Mouse (Mus musculus) adrenal gland, adult 10 weeks (tissue): ENCODE measurements around the gene Stk38l. TPM values are rescaled to one million over a fixed set of nuclear protein-coding genes. Genes with fewer than 3 reads are reported as not detected.

Source experiments
- polyA plus RNA-seq: library from polyadenylated mRNA; stranded (reverse); fragments of 350-450 nt; fragmentation: Illumina TruSeq; extraction: RNeasy Lipid Tissue Mini Kit (QIAGEN cat#74804); gene quantifications from one replicate; pipeline ENCODE4 v1.2.3, GENCODE M21; 2014; ENCODE audit warnings: low read depth, low replicate concordance

Gene Stk38l
- polyA plus RNA-seq: 29.2 TPM

DNA sequence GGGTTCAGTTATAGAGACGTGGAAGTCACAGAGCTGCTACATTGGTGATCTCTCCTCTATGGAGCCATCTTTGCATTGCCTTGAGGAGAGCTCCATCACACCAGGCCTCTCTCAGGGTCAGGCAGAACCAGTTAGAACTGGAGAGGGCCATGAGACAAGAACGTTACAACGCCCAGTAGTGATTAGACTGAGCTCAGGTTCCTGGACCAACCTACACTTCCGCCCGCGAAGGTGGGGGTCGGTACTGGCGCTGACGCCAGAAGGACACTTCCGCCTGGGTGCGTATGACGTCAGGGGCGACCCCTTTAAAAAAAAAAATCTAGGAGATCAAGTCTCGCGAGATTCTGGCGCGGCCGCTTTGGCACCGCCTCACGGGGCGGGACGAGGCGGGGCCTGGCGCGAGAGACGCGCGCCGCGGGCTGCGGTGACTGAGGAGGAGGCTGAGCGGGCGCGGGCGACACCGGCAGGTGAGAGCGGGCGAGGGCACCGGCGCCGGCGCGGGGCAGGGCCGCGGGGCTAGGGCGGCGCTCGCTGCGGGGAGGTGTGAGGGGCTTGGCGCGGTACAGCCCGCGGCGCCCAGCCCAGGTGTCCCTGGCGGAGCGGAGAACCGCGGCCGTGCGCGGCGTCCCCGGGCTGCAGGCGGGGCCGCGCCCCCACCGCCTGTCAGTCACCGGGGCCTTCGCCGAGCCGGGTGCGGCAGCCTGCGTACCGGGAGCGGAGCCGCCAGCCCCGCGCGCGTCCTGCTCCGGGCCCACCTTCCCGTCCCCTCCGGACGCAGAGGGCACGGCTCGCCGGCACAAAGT is at the start of gene Stk38l:
Gene Stk38l (plus strand): TSS at position 415 of the 803 bp plus-strand sequence.

DNA sequence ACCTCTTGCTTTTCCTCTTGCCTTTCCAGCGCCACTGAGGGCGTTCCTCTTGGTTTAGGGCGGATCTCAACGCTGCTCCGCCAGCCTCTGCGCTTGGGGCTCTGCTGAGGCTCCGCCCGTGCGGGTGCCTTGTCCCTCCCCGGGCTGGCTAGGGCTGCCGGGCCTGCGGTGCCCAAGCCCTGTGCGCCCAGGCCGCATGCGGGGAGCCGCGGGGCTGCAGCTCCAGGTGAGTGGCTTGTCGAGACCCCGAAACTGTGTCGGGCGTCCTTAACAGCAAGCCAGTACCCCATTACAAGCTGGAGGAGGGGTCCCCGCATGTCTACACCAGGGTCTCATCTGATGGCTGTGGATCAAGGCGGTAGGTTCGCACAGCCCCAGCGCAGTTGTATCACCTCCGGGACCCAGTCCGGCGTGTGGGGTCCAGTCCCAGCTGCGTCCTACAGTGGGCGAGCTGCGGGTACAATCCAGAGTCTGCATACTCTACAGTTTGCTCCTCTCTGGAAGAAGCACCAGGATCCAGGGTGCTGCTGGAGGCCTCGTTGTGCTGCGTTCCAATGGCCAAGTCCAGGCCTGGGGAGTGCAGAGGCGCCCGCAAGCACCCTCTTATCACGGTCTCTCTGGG is 71.2 kb downstream of the Stk38l start, which contains the start of gene Arntl2:
Gene Arntl2 (plus strand): TSS at position 132 of the 622 bp plus-strand sequence.

Other genes with a start within 250 kb of the Stk38l start
- 15.2 TPM for gene Itpr2, start 222.8 kb upstream of the Stk38l start, polyA plus RNA-seq
- gene Fgfr1op2, start 147.8 kb upstream of the Stk38l start, polyA plus RNA-seq: 265 TPM
- gene Ints13, start 147.2 kb upstream of the Stk38l start, polyA plus RNA-seq: 98.4 TPM
- gene Med21, start 82.4 kb upstream of the Stk38l start, polyA plus RNA-seq: 330 TPM
- gene Tm7sf3, start 82.2 kb upstream of the Stk38l start, polyA plus RNA-seq: 58.6 TPM
- gene Arntl2, start 71.1 kb downstream of the Stk38l start, polyA plus RNA-seq: 5.7 TPM
- gene Smco2, start 125.1 kb downstream of the Stk38l start, polyA plus RNA-seq: not detected
- gene Ppfibp1, start 163.5 kb downstream of the Stk38l start, polyA plus RNA-seq: 87.5 TPM
- gene 1700034J05Rik, start 229.4 kb downstream of the Stk38l start, polyA plus RNA-seq: not detected